Mouse (Mus musculus) olfactory bulb, adult 2 months (tissue): Measurements from ENCODE around the gene Srsf11. TPM values are rescaled to one million over a fixed set of nuclear protein-coding genes. Genes with fewer than 3 reads are reported as not detected.

Experiments
- H3K27ac ChIP-seq: fragments of 200-500 bp; 2 replicates; pipeline ENCODE4 v1.5.1; 2012; ENCODE audit warnings: low read depth, low read length; ENCODE audit not compliant: insufficient read depth
- H3K4me1 ChIP-seq: fragments of 200-500 bp; 2 replicates; pipeline ENCODE4 v1.6.1; 2012; ENCODE audit warnings: low read length; ENCODE audit not compliant: control insufficient read depth, insufficient read depth
- H3K4me3 ChIP-seq: fragments of 200-500 bp; 2 replicates; pipeline ENCODE4 v1.5.1; 2012; ENCODE audit warnings: mild to moderate bottlenecking, low read depth, low read length, moderate library complexity; ENCODE audit not compliant: insufficient read depth
- CTCF ChIP-seq: fragments of 200-500 bp; IDR thresholded peaks from 2 replicates; pipeline ENCODE4 v1.5.1; 2012; ENCODE audit warnings: low read depth, mild to moderate bottlenecking, low read length, moderate library complexity; ENCODE audit not compliant: insufficient read depth
- POLR2A ChIP-seq: fragments of 200-500 bp; IDR thresholded peaks from 2 replicates; pipeline ENCODE4 v1.6.1; 2012; ENCODE audit warnings: mild to moderate bottlenecking, low read depth, low read length, moderate library complexity; ENCODE audit not compliant: insufficient read depth
- WGBS: fragments of 180-500 bp; shearing (Covaris S2); methylation state at CpG from one replicate; pipeline ENCODE4 v1.1.7; 2018; 5-methylcytosine and 5-hydroxymethylcytosine counted together
- polyA plus RNA-seq: library from polyadenylated mRNA; stranded (reverse); fragments of >200 nt; gene quantifications from 2 replicates; pipeline ENCODE4 v1.2.4, GENCODE M21; 2012; ENCODE audit warnings: low replicate concordance; ENCODE audit not compliant: missing spikeins, insufficient read depth, insufficient read length

Srsf11 gene
- polyA plus RNA-seq, 1 experiment = 253 TPM

- Histone ChIP-seq H3K27ac (no peak overlapping the region), H3K4me1 (no peaks in the 10 kb centered on the region), H3K4me3 (no peak overlapping the region)
- TF ChIP-seq POLR2A (no peak), CTCF (no peak)
- 87% methylated on average over 5 of the region's 5 CpGs for WGBS
Observed at GRCm38 (mm10) chr3:158061811-158062523, 25.5 kb upstream of the Srsf11 start.

GRCm38 (mm10) chr3:158060621-158061291 is 24.3 kb upstream of the Srsf11 start:
- H3K27ac ChIP-seq = no peak overlapping the region
- TF ChIP-seq POLR2A (no peak), CTCF (no peak)
- WGBS = 73% methylated on average over 2 of the region's 2 CpGs
- H3K4me1 ChIP-seq = no peaks in the 10 kb centered on the region
- H3K4me3 ChIP-seq = no peak overlapping the region

- 43% methylated on average over 2 of the region's 2 CpGs for WGBS
- Histone ChIP-seq H3K27ac (no peak overlapping the region), H3K4me1 (no peaks in the 10 kb centered on the region), H3K4me3 (no peak overlapping the region)
- TF ChIP-seq CTCF = no peak
- TF ChIP-seq POLR2A = no peak
Observed at GRCm38 (mm10) chr3:158049508-158049907, 13.1 kb upstream of the Srsf11 start.

GRCm38 (mm10) chr3:158040755-158041154 is 4.3 kb upstream of the Srsf11 start:
- Histone ChIP-seq H3K4me1 (no peaks in the 10 kb centered on the region), H3K27ac (no peak overlapping the region), H3K4me3 (no peak overlapping the region)
- TF ChIP-seq CTCF = no peak
- no peak for TF ChIP-seq POLR2A
- WGBS = 57% methylated on average over 2 of the region's 2 CpGs

GRCm38 (mm10) chr3:158038106-158038505 is 1.7 kb upstream of the Srsf11 start:
- TF ChIP-seq CTCF (no peak), POLR2A (no peak)
- 78% methylated on average over 3 of the region's 3 CpGs for WGBS
- H3K4me3 ChIP-seq = no peak overlapping the region

GRCm38 (mm10) chr3:158035866-158036265 is 573 bp downstream of the Srsf11 start:
- Histone ChIP-seq H3K27ac (peak overlapping the region; percentile 81), H3K4me1 (no peaks in the 10 kb centered on the region), H3K4me3 (peak overlapping the region; percentile 95)
- 2% methylated on average over 11 of the region's 11 CpGs for WGBS
- TF ChIP-seq POLR2A (no peak), CTCF (no peak)

More at GRCm38 (mm10) chr3:158038106-158038505, 1.7 kb upstream of the Srsf11 start:
- Histone ChIP-seq H3K27ac (no peak overlapping the region), H3K4me1 (no peaks in the 10 kb centered on the region)

- Histone ChIP-seq H3K4me1 (no peaks in the 10 kb centered on the region), H3K27ac (no peak overlapping the region), H3K4me3 (no peak overlapping the region)
- TF ChIP-seq CTCF (no peak), POLR2A (no peak)
- WGBS = 3% methylated on average over 4 of the region's 4 CpGs
Observed at GRCm38 (mm10) chr3:158032106-158032505, 4.3 kb downstream of the Srsf11 start.

- TF ChIP-seq CTCF = no peak
- 0 out of 2 replicates have a peak, but pooled peaks have one; percentile 40 for TF ChIP-seq POLR2A
- Histone ChIP-seq H3K27ac (peak overlapping the region; percentile 45; the same call in 1 of the 2 replicates), H3K4me3 (peak overlapping the region; percentile 96), H3K4me1 (no peaks in the 10 kb centered on the region)
- WGBS = under 1% methylated on average over 61 of the region's 61 CpGs
Observed at GRCm38 (mm10) chr3:158031371-158031925, 5.0 kb downstream of the Srsf11 start.

GRCm38 (mm10) chr3:158009762-158010320 is 26.6 kb downstream of the Srsf11 start:
- Histone ChIP-seq H3K4me3 (no peak overlapping the region), H3K4me1 (no peaks in the 10 kb centered on the region), H3K27ac (no peak overlapping the region)
- WGBS = 29% methylated on average over 1 of the region's 1 CpGs
- TF ChIP-seq POLR2A (no peak), CTCF (no peak)
